Mouse (Mus musculus) liver, embryonic 14.5 days (tissue): ENCODE results near the gene Dpagt1.

Experiments used
- CTCF ChIP-seq: IDR thresholded peaks from 2 replicates; pipeline ENCODE4 v1.5.1; 2016; ENCODE audit warnings: antibody characterized with exemption, low read depth, control low read depth
- EP300 ChIP-seq: IDR thresholded peaks from 2 replicates; pipeline ENCODE4 v1.6.1; 2016; ENCODE audit warnings: antibody characterized with exemption, low read depth

DNA sequence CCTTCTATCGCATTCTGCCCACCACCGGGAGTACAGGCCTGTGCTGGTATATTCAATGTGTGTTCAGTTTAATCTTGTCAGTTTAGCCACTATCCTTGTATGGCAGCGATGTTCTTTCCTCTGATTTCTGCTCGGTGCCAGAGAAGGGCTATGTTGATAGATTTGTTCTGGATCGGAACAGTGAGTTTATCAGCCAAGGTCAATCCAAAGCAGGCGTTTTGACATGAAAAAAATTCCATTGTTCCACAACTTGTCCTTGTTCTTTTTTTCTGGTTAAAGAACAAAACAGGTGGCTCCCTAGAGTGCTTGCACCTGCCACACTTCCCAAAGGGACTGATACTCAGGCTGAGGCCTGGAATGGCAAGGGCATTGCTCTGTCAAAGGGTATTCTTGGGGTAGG, 50.3 kb downstream of the Dpagt1 start:
- TF ChIP-seq EP300 (no peak), CTCF (no peak)
